In the genomic region with DNA sequence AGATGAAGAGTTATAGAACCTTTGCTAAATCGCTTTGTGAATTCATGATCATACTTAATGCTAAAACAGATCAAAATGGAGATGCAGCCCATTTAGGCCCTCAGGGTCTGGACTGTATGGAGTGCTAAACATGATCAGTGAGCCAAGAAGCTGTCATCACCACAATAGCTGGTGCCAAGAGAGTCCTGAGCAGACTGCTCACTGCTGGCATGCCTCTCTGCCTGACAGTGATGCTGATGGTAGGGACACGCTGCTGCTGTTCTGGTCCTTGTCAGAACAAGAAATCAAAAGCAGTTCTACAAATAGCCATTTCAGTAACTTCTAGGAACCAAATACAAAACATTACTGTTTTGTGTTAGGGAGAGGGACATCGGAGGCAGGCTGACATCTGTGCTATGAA, we compare ENCODE assay signal across 11 mouse cellular contexts. TPM values are rescaled to one million over a fixed set of nuclear protein-coding genes. Genes with fewer than 3 reads are reported as not detected.
A peak's percentile ranks its signal among the peaks of the same experiment; 100 is the strongest.
DNase-seq lines count a peak whose midpoint lies in the region; ATAC-seq lines count a peak whose summit lies in the region.
"Had no signal": no experiment of that assay in that cellular context is flagged by ENCODE, and none has a peak within 500 bp of the region (broad histone marks: within the 10 kb centered on the region; RNA-seq: fewer than 3 reads in every experiment).

No protein-coding gene starts in this region.

- no peaks in the 10 kb centered on the region for H3K36me3 ChIP-seq in heart, embryonic 13.5 days
- H3K36me3 ChIP-seq in heart, embryonic 10.5 days, result no peaks in the 10 kb centered on the region
- no peaks in the 10 kb centered on the region for H3K36me3 ChIP-seq in kidney, embryonic 14.5 days (ENCODE audit: control insufficient read depth, insufficient read depth, low read length)
- H3K36me3 ChIP-seq in intestine, embryonic 15.5 days, result no peaks in the 10 kb centered on the region
- H3K36me3 ChIP-seq: limb, embryonic 13.5 days had no signal

- H3K27me3 ChIP-seq in heart, embryonic 13.5 days (replicated peaks), result no peaks in the 10 kb centered on the region
- H3K27me3 ChIP-seq in heart, embryonic 10.5 days (ENCODE audit: insufficient read depth, poor library complexity, severe bottlenecking), result no peaks in the 10 kb centered on the region
- H3K27me3 ChIP-seq in kidney, embryonic 14.5 days (ENCODE audit: control insufficient read depth, insufficient read depth, low read length), result no peaks in the 10 kb centered on the region
- H3K27me3 ChIP-seq in intestine, embryonic 15.5 days (replicated peaks), result no peaks in the 10 kb centered on the region
- H3K27me3 ChIP-seq: limb, embryonic 13.5 days had no signal

- peaks cover 7% of the 10 kb centered on the region; the same call in 1 of the 2 replicates for H3K4me1 ChIP-seq in heart, embryonic 13.5 days
- no peaks in the 10 kb centered on the region for H3K4me1 ChIP-seq in heart, embryonic 10.5 days
- no peaks in the 10 kb centered on the region for H3K4me1 ChIP-seq in kidney, embryonic 14.5 days (ENCODE audit: control insufficient read depth, insufficient read depth, low read length)
- no peaks in the 10 kb centered on the region for H3K4me1 ChIP-seq in intestine, embryonic 15.5 days (replicated peaks)
- H3K4me1 ChIP-seq: limb, embryonic 13.5 days had no signal

- H3K9me3 ChIP-seq in heart, embryonic 13.5 days, result no peaks in the 10 kb centered on the region
- H3K9me3 ChIP-seq in heart, embryonic 10.5 days, result no peaks in the 10 kb centered on the region
- H3K9me3 ChIP-seq in kidney, embryonic 14.5 days (ENCODE audit: control insufficient read depth, low read length), result no peaks in the 10 kb centered on the region
- no peaks in the 10 kb centered on the region for H3K9me3 ChIP-seq in intestine, embryonic 15.5 days
- H3K9me3 ChIP-seq: limb, embryonic 13.5 days had no signal

- DNase-seq in heart, embryonic 10.5 days (ENCODE audit: low spot score), result no peak
- DNase-seq in right cerebral cortex, adult 18-20 months, result peak; percentile 3
- DNase-seq in right cerebral cortex, postnatal 25 days, result no peak
- peak; percentile 30 to 74 for DNase-seq in layer of hippocampus, postnatal 14 days (ENCODE audit: low spot score in 2 of 2)
- no peak for DNase-seq in kidney, postnatal 14 days

- WGBS in heart, embryonic 13.5 days, result 37% methylated on average over 3 of the region's 3 CpGs
- WGBS in heart, embryonic 10.5 days, result 57% methylated on average over 3 of the region's 3 CpGs
- WGBS in kidney, embryonic 14.5 days, result 85% methylated on average over 3 of the region's 3 CpGs
- 82% methylated on average over 3 of the region's 3 CpGs for WGBS in intestine, embryonic 15.5 days

- ATAC-seq in heart, embryonic 13.5 days (ENCODE audit: extremely low read depth, insufficient number of reproducible peaks, low FRiP score, low TSS enrichment), result peak; percentile 71; the same call in 1 of the 2 replicates
- ATAC-seq in kidney, embryonic 14.5 days (ENCODE audit: low FRiP score, low TSS enrichment), result no peak
- ATAC-seq in intestine, embryonic 15.5 days, result no peak

- H3K27ac ChIP-seq in heart, embryonic 13.5 days (replicated peaks), result no peak overlapping the region
- no peak overlapping the region for H3K27ac ChIP-seq in heart, embryonic 10.5 days
- H3K27ac ChIP-seq in kidney, embryonic 14.5 days (ENCODE audit: low read depth, low read length), result no peak overlapping the region
- H3K27ac ChIP-seq in intestine, embryonic 15.5 days, result no peak overlapping the region
- H3K27ac ChIP-seq: limb, embryonic 13.5 days had no signal

- H3K9ac ChIP-seq in heart, embryonic 13.5 days, result no peak overlapping the region
- H3K9ac ChIP-seq in kidney, embryonic 14.5 days (ENCODE audit: low read depth, low read length), result no peak overlapping the region
- H3K9ac ChIP-seq in intestine, embryonic 15.5 days, result no peak overlapping the region
- H3K9ac ChIP-seq: limb, embryonic 13.5 days had no signal

- H3K4me3 ChIP-seq in heart, embryonic 13.5 days, result no peak overlapping the region
- H3K4me3 ChIP-seq in heart, embryonic 10.5 days, result no peak overlapping the region
- H3K4me3 ChIP-seq in kidney, embryonic 14.5 days (ENCODE audit: low read length), result no peak overlapping the region
- no peak overlapping the region for H3K4me3 ChIP-seq in intestine, embryonic 15.5 days (replicated peaks)
- H3K4me3 ChIP-seq: limb, embryonic 13.5 days had no signal

- H3K4me2 ChIP-seq in heart, embryonic 13.5 days, result no peak overlapping the region
- no peak overlapping the region for H3K4me2 ChIP-seq in kidney, embryonic 14.5 days (replicated peaks; ENCODE audit: low read depth, low read length)
- H3K4me2 ChIP-seq in intestine, embryonic 15.5 days (replicated peaks), result no peak overlapping the region
- H3K4me2 ChIP-seq: limb, embryonic 13.5 days had no signal

RNA-seq across cellular contexts. Expression of a gene that starts 35.5 kb away (rescaled TPM):
- not detected in 2 replicates for polyA plus RNA-seq in heart, embryonic 13.5 days (2015; fragmentation: Nextera tagmentation; extraction: Ambion mirVana)
- polyA plus RNA-seq in heart, embryonic 10.5 days (2016; fragmentation: Nextera tagmentation; extraction: Ambion mirVana), result not detected in 2 replicates
- not detected for total RNA-seq in layer of hippocampus, postnatal 14 days (2021)
- not detected in 2 replicates for polyA plus RNA-seq in kidney, embryonic 14.5 days (2014; fragmentation: Nextera tagmentation; extraction: Ambion mirVana)
- not detected in 2 replicates for polyA plus RNA-seq in intestine, embryonic 15.5 days (2015; fragmentation: Nextera tagmentation; extraction: Ambion mirVana)
- total RNA-seq: hematopoietic stem cell, adult 5-6 weeks had no signal
- polyA plus RNA-seq: limb, embryonic 13.5 days; small intestine, adult 2 months had no signal

RNA-seq across cellular contexts. Expression of a gene that starts 56.1 kb away (rescaled TPM):
- not detected in 2 replicates for polyA plus RNA-seq in heart, embryonic 13.5 days (2015; fragmentation: Nextera tagmentation; extraction: Ambion mirVana)
- polyA plus RNA-seq in heart, embryonic 10.5 days (2016; fragmentation: Nextera tagmentation; extraction: Ambion mirVana), result not detected in 2 replicates
- total RNA-seq in layer of hippocampus, postnatal 14 days (2021), result not detected
- polyA plus RNA-seq in kidney, embryonic 14.5 days (2014; fragmentation: Nextera tagmentation; extraction: Ambion mirVana), result not detected in 2 replicates
- polyA plus RNA-seq in intestine, embryonic 15.5 days (2015; fragmentation: Nextera tagmentation; extraction: Ambion mirVana), result not detected in 2 replicates
- total RNA-seq: hematopoietic stem cell, adult 5-6 weeks had no signal
- polyA plus RNA-seq: limb, embryonic 13.5 days; small intestine, adult 2 months had no signal

Comparison
In these comparisons a context has a peak if more than half of its experiments do, and no peak if none do; other contexts are left out.
1. DNase-seq: peak in right cerebral cortex, adult 18-20 months (single experiment) and layer of hippocampus, postnatal 14 days (2 of 2); none in heart, embryonic 10.5 days (single experiment), right cerebral cortex, postnatal 25 days (single experiment) and kidney, postnatal 14 days (single experiment).